Mouse (Mus musculus) midbrain, embryonic 14.5 days (tissue): ENCODE measurements around the gene Rnf31. TPM values are rescaled to one million over a fixed set of nuclear protein-coding genes. Genes with fewer than 3 reads are reported as not detected.

Source experiments
- ATAC-seq: fragments of 200-750 bp; cut with Nextera tagmentation; 2 replicates; pipeline ENCODE4 v1.8.0; 2017; ENCODE audit warnings: moderate number of reproducible peaks, moderate library complexity; ENCODE audit not compliant: low FRiP score, low TSS enrichment
- DNase-seq: peaks from one replicate; pipeline ENCODE4 v3.0.0-alpha.2; 2015
- H3K27ac ChIP-seq: fragments of 300-500 bp; sonication (generic); replicated peaks from 2 replicates; pipeline ENCODE4 v1.5.1; 2014; ENCODE audit warnings: mild to moderate bottlenecking, low read depth, low read length, moderate library complexity
- H3K27me3 ChIP-seq: fragments of 300-500 bp; sonication (generic); 2 replicates; pipeline ENCODE4 v1.6.1; 2014; ENCODE audit warnings: low read length, control low read depth, mixed read lengths; ENCODE audit not compliant: control insufficient read depth, insufficient read depth
- H3K36me3 ChIP-seq: fragments of 300-500 bp; sonication (generic); 2 replicates; pipeline ENCODE4 v1.6.1; 2014; ENCODE audit warnings: low read length, control low read depth; ENCODE audit not compliant: control insufficient read depth, insufficient read depth
- H3K4me1 ChIP-seq: fragments of 300-500 bp; sonication (generic); 2 replicates; pipeline ENCODE4 v1.6.1; 2014; ENCODE audit warnings: mild to moderate bottlenecking, antibody characterized with exemption, low read length, control low read depth; ENCODE audit not compliant: control insufficient read depth, insufficient read depth
- H3K4me2 ChIP-seq: fragments of 300-500 bp; sonication (generic); 2 replicates; pipeline ENCODE4 v1.6.1; 2014; ENCODE audit warnings: mild to moderate bottlenecking, low read length, moderate library complexity
- H3K4me3 ChIP-seq: fragments of 300-500 bp; sonication (generic); replicated peaks from 2 replicates; pipeline ENCODE4 v1.5.1; 2014; ENCODE audit warnings: low read depth, low read length
- H3K9ac ChIP-seq: fragments of 300-500 bp; sonication (generic); replicated peaks from 2 replicates; pipeline ENCODE4 v1.6.1; 2014; ENCODE audit warnings: mild to moderate bottlenecking, low read length, moderate library complexity
- H3K9me3 ChIP-seq: fragments of 300-500 bp; sonication (generic); 2 replicates; pipeline ENCODE4 v1.6.1; 2016; ENCODE audit warnings: low read length, control low read depth, mixed read lengths; ENCODE audit not compliant: control insufficient read depth
- WGBS: fragments of 180-500 bp; shearing (Covaris S2); extraction: QIAGEN DNeasy Blood & Tissue Kit; methylation state at CpG from one replicate; pipeline ENCODE4 v1.1.7; 2014; 5-methylcytosine and 5-hydroxymethylcytosine counted together
- polyA plus RNA-seq: library from polyadenylated mRNA; unstranded; fragments of >200 nt; fragmentation: Nextera tagmentation; extraction: Ambion mirVana; gene quantifications from 2 replicates; pipeline ENCODE4 v1.2.1, GENCODE M21; 2014

Rnf31 gene
- polyA plus RNA-seq, 1 experiment from 2014 or later: 17.1 TPM

DNA sequence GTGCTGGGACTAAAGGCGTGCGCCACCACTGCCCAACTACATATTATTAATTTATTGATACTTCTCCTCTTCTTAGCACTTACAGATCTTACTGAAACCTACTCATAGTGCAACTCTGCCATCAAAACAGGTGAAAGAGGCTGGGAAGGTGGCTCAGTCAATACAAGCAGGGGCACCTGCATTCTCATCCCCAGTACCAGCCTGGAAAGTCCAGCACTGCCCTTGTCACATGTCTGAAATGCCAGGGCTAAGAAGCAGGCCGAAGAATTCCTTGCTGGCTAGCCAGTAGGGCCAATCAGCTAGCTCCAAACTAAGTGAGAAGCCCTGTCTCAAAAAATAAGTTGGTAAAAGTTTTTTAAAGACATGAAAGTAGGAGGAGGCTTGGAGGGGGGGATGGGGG is 33.9 kb upstream of the Rnf31 start:
- no peak overlapping the region for H3K4me3 ChIP-seq
- no peak for ATAC-seq
- H3K27ac ChIP-seq: no peak overlapping the region
- peaks cover 11% of the 10 kb centered on the region for H3K4me1 ChIP-seq
- 89% methylated on average over 3 of the region's 3 CpGs for WGBS
- no peak overlapping the region for H3K9ac ChIP-seq
- no peak overlapping the region for H3K4me2 ChIP-seq
- no peaks in the 10 kb centered on the region for H3K9me3 ChIP-seq
- H3K27me3 ChIP-seq: no peaks in the 10 kb centered on the region
- no peaks in the 10 kb centered on the region for H3K36me3 ChIP-seq
- no peak for DNase-seq

DNA sequence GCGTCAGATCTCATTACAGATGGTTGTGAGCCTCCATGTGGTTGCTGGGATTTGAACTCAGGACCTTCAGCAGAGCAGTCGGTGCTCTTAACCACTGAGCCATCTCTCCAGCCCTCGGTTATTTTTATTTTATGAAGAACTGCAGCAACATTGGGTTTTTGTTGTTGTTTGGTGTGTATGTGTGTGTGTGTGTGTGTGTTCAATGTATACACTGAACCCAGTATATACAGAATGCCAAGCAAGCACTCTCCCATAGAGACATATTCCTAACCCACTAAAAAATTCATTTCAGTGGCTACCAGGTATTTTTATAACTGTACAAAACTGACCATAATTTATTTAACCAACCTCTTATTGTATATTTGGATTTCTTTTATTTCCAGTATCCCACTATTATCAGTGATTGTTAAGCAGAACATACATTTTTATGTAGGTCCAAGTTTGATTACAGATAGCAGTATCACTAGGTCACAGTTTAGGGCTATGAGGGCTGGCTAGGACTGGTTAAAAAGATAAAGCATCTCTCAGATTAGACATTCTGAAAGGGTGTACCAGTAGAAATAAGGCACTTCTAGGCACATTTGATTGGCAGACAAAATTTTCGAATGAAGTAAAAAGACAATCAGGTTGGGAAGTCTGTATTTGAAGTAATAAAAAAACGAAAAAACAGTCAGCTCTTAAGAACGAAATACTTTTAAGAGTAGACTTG is 32.6 kb upstream of the Rnf31 start:
- Histone ChIP-seq H3K27ac (0 out of 2 replicates have a peak overlapping the region, but pooled peaks have one; percentile 98), H3K9ac (peak overlapping the region; percentile 75), H3K4me1 (peaks cover 11% of the 10 kb centered on the region), H3K36me3 (peaks cover 7% of the 10 kb centered on the region), H3K4me3 (peak overlapping the region; percentile 67), H3K9me3 (no peaks in the 10 kb centered on the region), H3K27me3 (no peaks in the 10 kb centered on the region), H3K4me2 (peak overlapping the region; percentile 89)
- no peak for DNase-seq
- no peak for ATAC-seq
- WGBS: 64% methylated on average over 6 of the region's 6 CpGs

DNA sequence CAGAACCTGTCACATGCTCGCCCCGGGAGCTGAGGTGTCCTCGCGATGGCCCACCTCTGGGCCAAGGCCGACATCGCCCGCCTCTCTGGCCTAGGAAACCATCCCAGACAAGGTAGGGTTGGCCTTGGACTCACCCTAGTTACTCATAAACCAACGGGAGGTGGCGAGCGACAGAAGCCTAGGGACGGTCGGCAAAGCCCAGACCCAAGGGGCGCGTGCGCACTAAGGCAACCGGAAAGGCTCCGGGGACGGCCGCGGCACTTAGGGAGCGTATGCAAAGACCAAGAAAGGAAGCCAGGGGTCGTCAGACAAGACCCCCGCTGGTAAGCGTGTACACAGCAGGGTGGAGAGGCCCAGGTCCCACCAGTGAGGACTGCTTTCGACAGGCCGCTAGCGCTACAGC is 31.7 kb upstream of the Rnf31 start, which contains the start of gene Dcaf11:
Gene Dcaf11, plus strand, starts transcription at position 208 of the 403 bp plus-strand sequence.
- peak within 1 kb of the TSS; percentile 89 for H3K4me2 ChIP-seq
- H3K27ac ChIP-seq: peak within 1 kb of the TSS; percentile 98
- under 1% methylated on average over 27 of the region's 27 CpGs for WGBS
- peak within 1 kb of the TSS; percentile 75 for H3K9ac ChIP-seq
- H3K36me3 ChIP-seq: peaks cover 15% of the 10 kb centered on the region
- DNase-seq: peak; percentile 97
- no peaks in the 10 kb centered on the region for H3K9me3 ChIP-seq
- H3K4me1 ChIP-seq: peaks cover 11% of the 10 kb centered on the region
- no peaks in the 10 kb centered on the region for H3K27me3 ChIP-seq
- peak within 1 kb of the TSS; percentile 67 for H3K4me3 ChIP-seq
- peak; percentile 82 for ATAC-seq

GRCm38 (mm10) chr14:55560202-55561073 is 31.1 kb upstream of the Rnf31 start, which contains the start of gene A730061H03Rik:
TSS of gene A730061H03Rik (minus strand) at chr14:55560406.
- H3K4me3 ChIP-seq: peak within 1 kb of the TSS; percentile 67
- H3K9ac ChIP-seq: peak within 1 kb of the TSS; percentile 75
- H3K27ac ChIP-seq: peak within 1 kb of the TSS; percentile 98
- no peaks in the 10 kb centered on the region for H3K9me3 ChIP-seq
- peak within 1 kb of the TSS; percentile 89 for H3K4me2 ChIP-seq
- peaks cover 11% of the 10 kb centered on the region for H3K4me1 ChIP-seq
- DNase-seq (peak; percentile 99), ATAC-seq (peak; percentile 97)
- H3K36me3 ChIP-seq: peaks cover 22% of the 10 kb centered on the region
- WGBS: under 1% methylated on average over 51 of the region's 51 CpGs
- no peaks in the 10 kb centered on the region for H3K27me3 ChIP-seq

DNA sequence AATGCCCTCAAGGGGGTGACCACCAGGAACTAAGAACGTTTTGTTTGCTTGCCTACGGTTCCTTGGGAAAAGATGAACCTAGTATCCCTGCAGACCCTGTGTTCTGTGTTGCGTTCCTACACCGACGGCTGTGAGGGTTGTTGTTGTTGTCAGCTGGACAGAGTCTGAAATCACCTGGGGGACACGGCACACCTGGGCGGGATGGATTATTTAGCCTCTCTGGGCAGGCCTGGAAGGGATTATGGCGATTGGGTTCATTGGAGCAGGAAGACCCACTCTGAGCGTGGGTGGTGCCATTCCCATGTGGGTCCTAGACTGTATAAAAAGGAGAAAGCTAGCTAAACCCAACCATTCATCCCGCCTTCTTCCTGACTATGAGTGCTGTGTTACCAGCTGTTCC is 29.6 kb upstream of the Rnf31 start:
- Histone ChIP-seq H3K9me3 (no peaks in the 10 kb centered on the region), H3K4me1 (peaks cover 11% of the 10 kb centered on the region), H3K4me2 (0 out of 2 replicates have a peak overlapping the region, but pooled peaks have one; percentile 89), H3K27ac (no peak overlapping the region), H3K9ac (no peak overlapping the region), H3K4me3 (no peak overlapping the region), H3K36me3 (peaks cover 36% of the 10 kb centered on the region), H3K27me3 (no peaks in the 10 kb centered on the region)
- DNase-seq (no peak), ATAC-seq (no peak)
- WGBS: 85% methylated on average over 10 of the region's 10 CpGs

GRCm38 (mm10) chr14:55563249-55563648 is 28.3 kb upstream of the Rnf31 start:
- WGBS: 93% methylated on average over 11 of the region's 11 CpGs
- Histone ChIP-seq H3K4me2 (no peak overlapping the region), H3K27ac (no peak overlapping the region), H3K4me3 (no peak overlapping the region), H3K4me1 (peaks cover 11% of the 10 kb centered on the region), H3K9me3 (no peaks in the 10 kb centered on the region), H3K27me3 (no peaks in the 10 kb centered on the region), H3K36me3 (peaks cover 49% of the 10 kb centered on the region), H3K9ac (no peak overlapping the region)
- DNase-seq (no peak), ATAC-seq (no peak)

DNA sequence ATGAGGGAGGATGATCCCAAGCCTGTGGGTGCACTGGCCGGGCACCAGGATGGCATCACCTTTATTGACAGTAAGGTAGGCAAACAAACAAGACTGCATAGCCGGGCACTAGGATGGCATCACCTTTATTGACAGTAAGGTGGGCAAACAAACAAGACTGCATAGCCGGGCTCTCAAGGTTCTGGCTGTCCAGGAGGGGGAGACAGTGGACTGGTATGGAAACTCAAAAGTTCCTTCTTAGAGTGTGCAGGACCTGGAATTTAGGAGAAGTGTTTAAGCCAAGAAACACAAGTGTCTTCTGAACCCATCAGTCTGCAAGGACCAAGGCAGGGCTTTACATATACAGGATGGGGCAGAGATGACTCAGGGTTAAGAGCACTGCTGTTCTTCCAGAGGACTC is 25.8 kb upstream of the Rnf31 start:
- ATAC-seq (no peak), DNase-seq (no peak)
- 88% methylated on average over 3 of the region's 3 CpGs for WGBS
- Histone ChIP-seq H3K4me3 (no peak overlapping the region), H3K27ac (no peak overlapping the region), H3K9ac (no peak overlapping the region), H3K9me3 (no peaks in the 10 kb centered on the region), H3K4me1 (peaks cover 8% of the 10 kb centered on the region), H3K36me3 (peaks cover 74% of the 10 kb centered on the region), H3K4me2 (no peak overlapping the region), H3K27me3 (no peaks in the 10 kb centered on the region)

- ATAC-seq: no peak
- no peaks in the 10 kb centered on the region for H3K9me3 ChIP-seq
- H3K4me1 ChIP-seq: no peaks in the 10 kb centered on the region
- no peaks in the 10 kb centered on the region for H3K27me3 ChIP-seq
- H3K27ac ChIP-seq: no peak overlapping the region
- no peak overlapping the region for H3K4me3 ChIP-seq
- WGBS: 89% methylated on average over 3 of the region's 3 CpGs
- H3K36me3 ChIP-seq: peaks cover 74% of the 10 kb centered on the region
- H3K9ac ChIP-seq: no peak overlapping the region
- DNase-seq: no peak
- H3K4me2 ChIP-seq: no peak overlapping the region
Observed at GRCm38 (mm10) chr14:55567496-55567895, 24.0 kb upstream of the Rnf31 start.
